Mouse (Mus musculus): Measurements from ENCODE around the gene Acin1.

DNA sequence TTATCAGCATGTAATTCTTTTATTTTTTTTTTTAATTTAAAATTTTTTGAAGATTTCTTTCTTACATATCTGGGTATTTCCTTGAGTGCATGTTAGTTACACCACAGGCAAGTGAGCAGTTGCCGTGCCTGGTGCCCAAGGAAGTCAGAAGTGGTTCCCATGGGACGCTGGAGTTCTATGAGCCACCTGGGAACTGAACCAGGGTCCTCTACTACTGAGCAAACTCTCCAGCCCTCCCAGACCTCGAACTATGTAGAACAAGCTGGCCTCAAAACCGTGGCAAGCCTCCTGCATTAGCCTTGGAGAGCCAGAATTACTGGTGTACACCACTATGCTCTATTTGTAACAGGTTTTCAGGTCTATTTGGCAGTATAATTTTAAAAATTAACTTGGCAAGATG, 84.1 kb downstream of the Acin1 start:
- TF ChIP-seq CTCF (IDR thresholded peaks at IDR 0.05; ENCODE audit: extremely low read depth, insufficient read length, insufficient replicate concordance, low read depth, low read length) (no peak), POLR2A (IDR thresholded peaks at IDR 0.05; ENCODE audit: low read depth, low read length) (no peak)

All from small intestine, adult 2 months (tissue).